Mouse (Mus musculus): ENCODE data around the gene Thpo. TPM values are rescaled to one million over a fixed set of nuclear protein-coding genes. Genes with fewer than 3 reads are reported as not detected.

Thpo gene
- polyA plus RNA-seq, 1 experiment, result 1.1 TPM

DNA sequence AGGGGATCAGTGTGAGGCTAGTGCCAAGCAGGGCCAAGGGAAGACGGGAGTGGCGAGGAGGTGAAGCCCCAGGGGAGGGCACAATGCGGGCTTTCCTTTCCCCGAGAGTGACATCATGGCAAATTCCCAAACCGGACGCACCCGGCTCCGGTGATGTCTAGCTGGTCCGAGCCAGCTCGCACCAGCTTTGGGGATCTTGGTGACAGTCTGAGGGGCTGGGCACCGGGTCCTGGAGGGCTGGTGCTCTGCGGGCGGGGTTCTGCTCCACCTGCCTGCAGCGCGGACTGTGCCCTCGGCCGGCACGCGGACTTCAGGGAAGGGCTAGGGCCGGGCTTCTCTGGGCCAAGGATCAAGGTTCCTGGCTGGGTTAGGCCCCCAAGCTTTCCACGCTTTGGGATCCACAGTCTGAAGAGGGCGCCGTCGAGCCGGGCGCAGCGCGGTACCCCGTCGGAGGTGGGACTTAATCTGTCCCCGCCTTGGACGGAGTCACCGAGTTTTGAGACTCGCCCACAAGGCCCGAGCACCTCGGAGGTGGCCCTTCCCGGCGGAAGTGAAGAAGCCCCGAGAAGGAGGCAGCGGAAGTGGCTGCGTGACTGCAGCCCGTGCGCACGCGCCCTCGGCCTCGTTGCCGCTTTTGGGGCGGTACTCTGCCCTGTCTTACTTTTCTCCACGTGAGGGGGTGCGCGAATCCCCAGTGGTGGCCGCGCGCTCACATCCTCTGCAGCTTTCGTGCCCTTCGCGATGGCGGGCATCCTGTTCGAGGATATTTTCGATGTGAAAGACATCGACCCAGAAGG, 16.9 kb downstream of the Thpo start, which contains the start of the genes Polr2h and Clcn2:
TSS of gene Polr2h (plus strand) at position 485 of the 797 bp plus-strand sequence.
TSS of gene Clcn2 (minus strand) at position 566 of the 797 bp plus-strand sequence.
- WGBS, result under 1% methylated on average over 62 of the region's 62 CpGs
- Histone ChIP-seq H3K4me3 (replicated peaks; ENCODE audit: extremely low read depth, low read depth, low read length) (peak within 1 kb of the TSS; percentile 84), H3K4me1 (ENCODE audit: control insufficient read depth, insufficient read depth, low read length) (no peaks in the 10 kb centered on the region)
- DNase-seq, result peak; percentile 94
- TF ChIP-seq CTCF (IDR thresholded peaks at IDR 0.05; ENCODE audit: insufficient read depth, low read length) (peak; percentile 46), POLR2A (IDR thresholded peaks at IDR 0.05; ENCODE audit: borderline replicate concordance, extremely low read depth, low read depth, low read length) (peak; percentile 69; the same call in 1 of the 2 replicates)

DNA sequence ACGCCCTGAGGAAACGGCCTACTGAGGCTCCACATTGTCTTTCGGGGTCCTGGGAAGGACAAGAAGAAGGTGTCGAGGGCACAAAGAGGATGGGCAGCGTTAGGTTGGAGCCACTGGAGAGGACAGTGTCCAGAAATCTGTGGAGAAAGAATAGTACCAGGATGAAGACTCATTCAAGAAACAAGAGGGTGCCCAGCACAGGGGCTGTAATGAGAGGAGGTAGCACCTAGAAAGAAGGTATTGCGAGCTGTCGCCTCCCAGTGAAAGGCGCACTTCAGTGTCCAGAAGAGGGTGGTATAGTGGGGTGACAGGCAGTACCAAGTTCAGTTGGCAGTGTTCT, 17.5 kb downstream of the Thpo start:
- peak; percentile 42 for DNase-seq
- 1% methylated on average over 8 of the region's 8 CpGs for WGBS
- TF ChIP-seq CTCF (IDR thresholded peaks at IDR 0.05; ENCODE audit: insufficient read depth, low read length) (no peak), POLR2A (IDR thresholded peaks at IDR 0.05; ENCODE audit: borderline replicate concordance, extremely low read depth, low read depth, low read length) (peak; percentile 30; the same call in 1 of the 2 replicates)

GRCm38 (mm10) chr16:20715976-20716840, 18.1 kb downstream of the Thpo start:
- TF ChIP-seq POLR2A (IDR thresholded peaks at IDR 0.05; ENCODE audit: borderline replicate concordance, extremely low read depth, low read depth, low read length) (0 out of 2 replicates have a peak, but pooled peaks have one; percentile 12), CTCF (IDR thresholded peaks at IDR 0.05; ENCODE audit: insufficient read depth, low read length) (no peak)
- peak; percentile 83 for DNase-seq
- under 1% methylated on average over 64 of the region's 68 CpGs for WGBS
- no peaks in the 10 kb centered on the region for H3K4me1 ChIP-seq (ENCODE audit: control insufficient read depth, insufficient read depth, low read length)
- H3K4me3 ChIP-seq (replicated peaks; ENCODE audit: extremely low read depth, low read depth, low read length), result peak overlapping the region; percentile 84

More for the DNA sequence above, 17.5 kb downstream of the Thpo start:
- Histone ChIP-seq H3K4me1 (ENCODE audit: control insufficient read depth, insufficient read depth, low read length) (no peaks in the 10 kb centered on the region), H3K4me3 (replicated peaks; ENCODE audit: extremely low read depth, low read depth, low read length) (peak overlapping the region; percentile 84)

- WGBS, result 6% methylated on average over 12 of the region's 12 CpGs
- H3K4me3 ChIP-seq (replicated peaks; ENCODE audit: extremely low read depth, low read depth, low read length), result peak overlapping the region; percentile 64
- no peaks in the 10 kb centered on the region for H3K4me1 ChIP-seq (ENCODE audit: control insufficient read depth, insufficient read depth, low read length)
- DNase-seq, result no peak
- TF ChIP-seq POLR2A (IDR thresholded peaks at IDR 0.05; ENCODE audit: borderline replicate concordance, extremely low read depth, low read depth, low read length) (no peak), CTCF (IDR thresholded peaks at IDR 0.05; ENCODE audit: insufficient read depth, low read length) (no peak)
Measured at GRCm38 (mm10) chr16:20715566-20715965, 18.7 kb downstream of the Thpo start.

DNA sequence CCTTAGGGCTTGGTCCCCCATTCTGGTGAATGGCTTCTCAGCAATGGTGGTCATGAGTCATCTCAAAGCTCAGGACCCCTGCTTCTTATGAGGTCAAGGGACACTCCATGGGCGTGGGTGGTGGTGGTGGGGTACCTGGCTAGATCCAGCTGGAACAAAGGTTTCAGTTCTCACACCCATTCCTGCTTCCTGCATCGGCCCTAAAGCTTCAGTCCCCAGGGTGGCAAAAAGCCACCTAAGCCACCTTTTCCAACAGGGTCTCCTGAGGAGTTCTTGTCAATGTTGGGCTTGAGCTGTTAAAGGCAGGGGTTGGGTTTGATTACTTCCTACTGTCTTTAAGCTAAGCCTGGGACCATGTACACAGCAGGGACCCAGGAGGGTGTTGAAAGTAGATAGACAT, 19.1 kb downstream of the Thpo start:
- no peak for DNase-seq
- H3K4me1 ChIP-seq (ENCODE audit: control insufficient read depth, insufficient read depth, low read length), result no peaks in the 10 kb centered on the region
- WGBS, result 65% methylated on average over 2 of the region's 2 CpGs
- no peak overlapping the region for H3K4me3 ChIP-seq (replicated peaks; ENCODE audit: extremely low read depth, low read depth, low read length)
- TF ChIP-seq CTCF (IDR thresholded peaks at IDR 0.05; ENCODE audit: insufficient read depth, low read length) (no peak), POLR2A (IDR thresholded peaks at IDR 0.05; ENCODE audit: borderline replicate concordance, extremely low read depth, low read depth, low read length) (no peak)

GRCm38 (mm10) chr16:20714307-20715080, 19.8 kb downstream of the Thpo start:
- 67% methylated on average over 11 of the region's 11 CpGs for whole genome bisulfite sequencing
- TF ChIP-seq POLR2A (IDR thresholded peaks at IDR 0.05; ENCODE audit: borderline replicate concordance, extremely low read depth, low read depth, low read length) (no peak), CTCF (IDR thresholded peaks at IDR 0.05; ENCODE audit: insufficient read depth, low read length) (no peak)
- no peak for DNase-seq
- H3K4me3 ChIP-seq (replicated peaks; ENCODE audit: extremely low read depth, low read depth, low read length), result no peak overlapping the region
- no peaks in the 10 kb centered on the region for H3K4me1 ChIP-seq (ENCODE audit: control insufficient read depth, insufficient read depth, low read length)

- no peak for DNase-seq
- no peaks in the 10 kb centered on the region for H3K4me1 ChIP-seq (ENCODE audit: control insufficient read depth, insufficient read depth, low read length)
- H3K4me3 ChIP-seq (replicated peaks; ENCODE audit: extremely low read depth, low read depth, low read length), result no peak overlapping the region
- 74% methylated on average over 7 of the region's 7 CpGs for WGBS
- no peak for TF ChIP-seq POLR2A (IDR thresholded peaks at IDR 0.05; ENCODE audit: borderline replicate concordance, extremely low read depth, low read depth, low read length)
Measured at GRCm38 (mm10) chr16:20712889-20713288, 21.4 kb downstream of the Thpo start.

- no peak overlapping the region for H3K4me3 ChIP-seq (replicated peaks; ENCODE audit: extremely low read depth, low read depth, low read length)
- TF ChIP-seq POLR2A (IDR thresholded peaks at IDR 0.05; ENCODE audit: borderline replicate concordance, extremely low read depth, low read depth, low read length) (no peak), CTCF (IDR thresholded peaks at IDR 0.05; ENCODE audit: insufficient read depth, low read length) (no peak)
- no peak for DNase-seq
- WGBS, result 83% methylated on average over 9 of the region's 9 CpGs
- H3K4me1 ChIP-seq (ENCODE audit: control insufficient read depth, insufficient read depth, low read length), result no peaks in the 10 kb centered on the region
Measured at GRCm38 (mm10) chr16:20712190-20712589, 22.1 kb downstream of the Thpo start.

- Histone ChIP-seq H3K4me1 (ENCODE audit: control insufficient read depth, insufficient read depth, low read length) (no peaks in the 10 kb centered on the region), H3K4me3 (replicated peaks; ENCODE audit: extremely low read depth, low read depth, low read length) (no peak overlapping the region)
- WGBS, result 74% methylated on average over 4 of the region's 4 CpGs
- TF ChIP-seq POLR2A (IDR thresholded peaks at IDR 0.05; ENCODE audit: borderline replicate concordance, extremely low read depth, low read depth, low read length) (no peak), CTCF (IDR thresholded peaks at IDR 0.05; ENCODE audit: insufficient read depth, low read length) (0 out of 2 replicates have a peak, but pooled peaks have one; percentile 12)
- DNase-seq, result no peak
Measured at GRCm38 (mm10) chr16:20710810-20711209, 23.5 kb downstream of the Thpo start.
